Mouse (Mus musculus) MEL (cell line): ENCODE measurements at regions not wholly inside any gene's neighbourhood (a gene's known extent, or its start where the extent isn't known, plus 50 kb on each side); places are given as distances from the start of the nearest gene placed in this dataset.

ENCODE experiments used
- BHLHE40 ChIP-seq: IDR thresholded peaks from 2 replicates; pipeline ENCODE4 v1.6.1; 2012; ENCODE audit warnings: low read depth, mild to moderate bottlenecking, inconsistent platforms, low read length, improper control_type of control experiment, borderline replicate concordance
- CTCF ChIP-seq, 3 experiments: IDR thresholded peaks in 2 of 3; conservative IDR thresholded peaks in 1 of 3; 2 replicates each; pipeline ENCODE4 v1.5.1; 2011 to 2012; ENCODE audit warnings: low read length in 3 of 3, low read depth in 2 of 3, mild to moderate bottlenecking in 2 of 3, improper control_type of control experiment in 1 of 3, inconsistent platforms in 1 of 3, mixed read lengths in 1 of 3, moderate library complexity in 1 of 3; ENCODE audit not compliant: control insufficient read depth in 1 of 3, insufficient read depth in 1 of 3, poor library complexity in 1 of 3, severe bottlenecking in 1 of 3
- E2F4 ChIP-seq: IDR thresholded peaks from 2 replicates; pipeline ENCODE4 v1.6.1; 2011; ENCODE audit warnings: low read depth, low read length, improper control_type of control experiment, borderline replicate concordance
- GABPA ChIP-seq: IDR thresholded peaks from 2 replicates; pipeline ENCODE4 v1.6.1; 2012; ENCODE audit warnings: low read depth, mild to moderate bottlenecking, inconsistent platforms, low read length, improper control_type of control experiment, moderate library complexity
- NRF1 ChIP-seq: IDR thresholded peaks from 2 replicates; pipeline ENCODE4 v1.6.1; 2014; ENCODE audit warnings: low read depth, mild to moderate bottlenecking, inconsistent platforms, low read length, improper control_type of control experiment, moderate library complexity; ENCODE audit not compliant: poor library complexity, insufficient read depth, severe bottlenecking
- POLR2A ChIP-seq, 2 experiments: IDR thresholded peaks; 2 replicates each; pipeline ENCODE4 v1.6.1; 2011 to 2012; ENCODE audit warnings: low read length in 2 of 2, mild to moderate bottlenecking in 2 of 2, control low read depth in 1 of 2, improper control_type of control experiment in 1 of 2, low read depth in 1 of 2, moderate library complexity in 1 of 2; ENCODE audit not compliant: control insufficient read depth in 1 of 2, insufficient read depth in 1 of 2, poor library complexity in 1 of 2
- POLR2AphosphoS2 ChIP-seq: IDR thresholded peaks from 2 replicates; pipeline ENCODE4 v1.6.1; 2011; ENCODE audit warnings: low read length, improper control_type of control experiment
- SIN3A ChIP-seq: IDR thresholded peaks from 2 replicates; pipeline ENCODE4 v1.6.1; 2012; ENCODE audit warnings: low read length, improper control_type of control experiment, inconsistent platforms
- SMC3 ChIP-seq: IDR thresholded peaks from 2 replicates; pipeline ENCODE4 v1.6.1; 2011; ENCODE audit warnings: low read depth, low read length, improper control_type of control experiment
- USF2 ChIP-seq, 2 experiments: IDR thresholded peaks; 2 replicates each; pipeline ENCODE4 v1.6.1; 2011 to 2012; ENCODE audit warnings: improper control_type of control experiment in 2 of 2, low read length in 2 of 2, borderline replicate concordance in 1 of 2, inconsistent platforms in 1 of 2, low read depth in 1 of 2, mild to moderate bottlenecking in 1 of 2; ENCODE audit not compliant: insufficient read depth in 1 of 2
- ZNF384 ChIP-seq: IDR thresholded peaks from 2 replicates; pipeline ENCODE4 v1.6.1; 2012; ENCODE audit warnings: low read depth, mild to moderate bottlenecking, inconsistent platforms, low read length, improper control_type of control experiment

DNA sequence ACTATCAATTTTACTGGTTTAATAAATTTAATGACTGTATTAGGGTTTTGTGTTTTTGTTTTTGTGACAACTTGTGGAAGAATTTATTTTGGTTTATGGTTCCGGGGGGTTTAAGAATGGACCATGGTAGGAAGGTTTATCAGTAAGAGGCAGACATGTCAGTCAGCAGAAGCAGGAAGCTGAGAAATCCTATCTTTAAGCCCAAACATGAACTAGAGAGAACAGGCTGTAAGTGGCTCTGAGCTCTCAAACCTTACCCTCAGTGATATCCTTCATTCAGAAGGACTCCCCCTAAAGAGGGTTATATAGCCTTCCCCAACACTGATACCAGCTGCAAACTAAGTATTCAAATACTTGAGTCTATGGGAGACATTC lies 170.8 kb downstream of the Btg1 start:
- TF ChIP-seq CTCF (IDR thresholded peaks at IDR 0.05 in 2 of 3, conservative IDR thresholded peaks at IDR 0.05 in 1 of 3; ENCODE audit: control insufficient read depth in 1 of 3, insufficient read depth in 1 of 3, low read depth in 2 of 3, low read length in 3 of 3, poor library complexity in 1 of 3, severe bottlenecking in 1 of 3) (no peak), NRF1 (no peak), GABPA (no peak), ZNF384 (no peak), POLR2A (IDR thresholded peaks at IDR 0.05; ENCODE audit: control insufficient read depth in 1 of 2, insufficient read depth in 1 of 2, low read depth in 1 of 2, low read length in 2 of 2, poor library complexity in 1 of 2) (no peak), SMC3 (no peak), SIN3A (no peak), E2F4 (no peak), POLR2AphosphoS2 (no peak), USF2 (IDR thresholded peaks at IDR 0.05; ENCODE audit: borderline replicate concordance in 1 of 2, insufficient read depth in 1 of 2, low read depth in 1 of 2, low read length in 2 of 2) (no peak), BHLHE40 (no peak)
